Mouse (Mus musculus) intestine, postnatal 0 days (tissue): ENCODE data around the gene Ripor3. TPM values are rescaled to one million over a fixed set of nuclear protein-coding genes. Genes with fewer than 3 reads are reported as not detected.
"Not testable (repeated sequence)": the region's sequence is repeated elsewhere in the genome, so short reads cannot be mapped to it uniquely, and the experiment has no call there.

Experiments
- ATAC-seq: fragments of 200-750 bp; cut with Nextera tagmentation; 2 replicates; pipeline ENCODE4 v1.8.0; 2017; ENCODE audit warnings: mild to moderate bottlenecking, moderate TSS enrichment, moderate library complexity
- H3K27ac ChIP-seq: fragments of 300-500 bp; sonication (generic); 2 replicates; pipeline ENCODE4 v1.5.1; 2014; ENCODE audit warnings: mild to moderate bottlenecking, low read depth, low read length, moderate library complexity
- H3K27me3 ChIP-seq: fragments of 300-500 bp; sonication (generic); replicated peaks from 2 replicates; pipeline ENCODE4 v1.6.1; 2014; ENCODE audit warnings: low read length, mixed read lengths; ENCODE audit not compliant: control insufficient read depth, insufficient read depth
- H3K36me3 ChIP-seq: fragments of 300-500 bp; sonication (generic); 2 replicates; pipeline ENCODE4 v1.6.1; 2014; ENCODE audit warnings: mild to moderate bottlenecking, moderate library complexity; ENCODE audit not compliant: control insufficient read depth, insufficient read depth
- H3K4me1 ChIP-seq: fragments of 300-500 bp; sonication (generic); replicated peaks from 2 replicates; pipeline ENCODE4 v1.6.1; 2014; ENCODE audit warnings: antibody characterized with exemption, low read length, mixed read lengths; ENCODE audit not compliant: control insufficient read depth, insufficient read depth
- H3K4me2 ChIP-seq: fragments of 300-500 bp; sonication (generic); replicated peaks from 2 replicates; pipeline ENCODE4 v1.6.1; 2014; ENCODE audit warnings: low read depth, mild to moderate bottlenecking, moderate library complexity
- H3K4me3 ChIP-seq: fragments of 300-500 bp; sonication (generic); 2 replicates; pipeline ENCODE4 v1.5.1; 2014; ENCODE audit warnings: low read depth, low read length
- H3K9ac ChIP-seq: fragments of 300-500 bp; sonication (generic); 2 replicates; pipeline ENCODE4 v1.6.1; 2014; ENCODE audit warnings: mild to moderate bottlenecking, low read depth, low read length
- H3K9me3 ChIP-seq: fragments of 300-500 bp; sonication (generic); 2 replicates; pipeline ENCODE4 v1.6.1; 2016; ENCODE audit warnings: mixed run types; ENCODE audit not compliant: control insufficient read depth
- CTCF ChIP-seq: sonication (generic); IDR thresholded peaks from 2 replicates; pipeline ENCODE4 v1.5.1; 2016; ENCODE audit warnings: low read depth, mild to moderate bottlenecking, control low read depth, antibody characterized with exemption, moderate library complexity
- WGBS: fragments of 180-500 bp; shearing (Covaris S2); extraction: QIAGEN DNeasy Blood & Tissue Kit; methylation state at CpG from one replicate; pipeline ENCODE4 v1.1.7; 2014; 5-methylcytosine and 5-hydroxymethylcytosine counted together
- polyA plus RNA-seq: library from polyadenylated mRNA; unstranded; fragments of >200 nt; fragmentation: Nextera tagmentation; extraction: Ambion mirVana; gene quantifications from 2 replicates; pipeline ENCODE4 v1.2.1, GENCODE M21; 2015

Gene Ripor3
- 1.5 and 1.6 TPM in 2 replicates for polyA plus RNA-seq

DNA sequence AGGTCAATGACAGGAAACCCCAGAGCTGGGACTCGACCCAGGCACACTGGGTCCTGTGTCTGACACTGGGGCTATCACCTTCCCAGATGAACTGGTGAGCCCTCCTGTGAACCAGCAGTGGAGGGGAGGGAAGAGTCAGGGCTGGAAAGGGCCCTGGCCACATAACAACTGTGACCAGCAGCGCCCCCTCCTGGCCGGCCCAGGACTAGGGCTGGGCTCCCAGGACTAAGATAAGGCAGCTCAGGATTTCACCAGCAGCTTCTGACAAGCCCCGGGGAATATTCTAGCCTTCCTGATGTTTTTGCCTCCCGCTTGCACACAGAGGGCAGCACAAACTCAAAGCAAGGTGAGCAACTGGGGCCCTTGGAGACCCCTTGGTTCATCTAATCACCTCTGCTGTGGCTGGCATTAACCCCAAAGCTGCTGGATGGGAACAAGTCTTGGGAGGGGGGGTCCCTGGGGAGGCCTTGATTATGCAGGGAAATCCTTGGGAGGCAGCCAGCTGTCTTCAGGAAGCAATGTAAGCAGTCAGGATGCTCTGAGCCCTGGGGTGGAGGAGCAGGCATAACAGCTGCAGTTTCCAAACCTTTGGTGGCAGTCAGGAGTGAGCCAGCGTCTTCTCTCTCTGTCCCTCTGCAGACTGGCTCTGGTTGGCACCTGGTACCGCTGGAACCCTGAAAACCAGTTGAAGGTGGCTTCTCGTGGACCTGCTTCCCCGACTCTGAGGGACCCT, at the start of gene Ripor3:
TSS of gene Ripor3 (minus strand) at position 683 of the 733 bp plus-strand sequence.
- 47% methylated on average over 9 of the region's 9 CpGs for WGBS
- peak; percentile 32; the same call in 1 of the 2 replicates for ATAC-seq
- H3K4me2 ChIP-seq, result no peak within 1 kb of the TSS

GRCm38 (mm10) chr2:168059200-168059790, 48.9 kb upstream of the Ripor3 start:
- no peak for ATAC-seq
- WGBS, result 82% methylated on average over 6 of the region's 6 CpGs

More for the DNA sequence above, at the start of gene Ripor3:
- Histone ChIP-seq H3K27me3 (no peaks in the 10 kb centered on the region), H3K4me3 (no peak within 1 kb of the TSS), H3K9me3 (no peaks in the 10 kb centered on the region), H3K9ac (no peak within 1 kb of the TSS), H3K36me3 (no peaks in the 10 kb centered on the region), H3K4me1 (peaks cover 14% of the 10 kb centered on the region), H3K27ac (no peak within 1 kb of the TSS)
- TF ChIP-seq CTCF, result peak; percentile 89

GRCm38 (mm10) chr2:168058488-168059199, 48.2 kb upstream of the Ripor3 start:
- Histone ChIP-seq H3K27me3 (no peaks in the 10 kb centered on the region), H3K4me2 (no peak overlapping the region), H3K36me3 (no peaks in the 10 kb centered on the region), H3K4me1 (no peaks in the 10 kb centered on the region), H3K27ac (no peak overlapping the region), H3K9ac (no peak overlapping the region), H3K9me3 (no peaks in the 10 kb centered on the region), H3K4me3 (no peak overlapping the region)
- no peak for ATAC-seq
- WGBS, result 35% methylated on average over 13 of the region's 13 CpGs
- no peak for TF ChIP-seq CTCF

More at GRCm38 (mm10) chr2:168059200-168059790, 48.9 kb upstream of the Ripor3 start:
- Histone ChIP-seq H3K9me3 (no peaks in the 10 kb centered on the region), H3K36me3 (no peaks in the 10 kb centered on the region), H3K9ac (no peak overlapping the region), H3K27me3 (no peaks in the 10 kb centered on the region), H3K4me3 (no peak overlapping the region), H3K4me2 (no peak overlapping the region), H3K27ac (no peak overlapping the region), H3K4me1 (no peaks in the 10 kb centered on the region)
- peak; percentile 51 for TF ChIP-seq CTCF

DNA sequence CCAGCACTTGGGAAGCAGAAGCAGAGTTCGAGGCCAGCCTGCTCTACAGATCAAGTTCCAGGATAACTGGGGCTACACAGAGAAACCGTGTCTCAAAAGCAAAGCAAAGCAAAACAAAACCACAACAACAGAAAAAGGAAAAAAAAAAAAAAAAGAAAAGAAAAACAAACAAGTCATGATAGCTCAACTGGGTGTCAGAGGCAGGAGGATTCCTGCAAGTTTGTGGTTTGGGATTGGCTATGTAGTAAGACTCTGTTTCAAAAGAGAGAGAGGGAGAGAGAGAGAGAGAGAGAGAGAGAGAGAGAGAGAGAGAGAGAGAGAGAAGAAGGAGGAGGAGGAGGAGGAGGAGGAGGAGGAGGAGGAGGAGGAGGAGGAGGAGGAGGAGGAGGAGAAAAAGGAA, 47.5 kb upstream of the Ripor3 start:
- not testable (repeated sequence) for H3K4me3 ChIP-seq, H3K9me3 ChIP-seq, ATAC-seq, H3K4me1 ChIP-seq, H3K36me3 ChIP-seq, H3K4me2 ChIP-seq, H3K27me3 ChIP-seq, H3K9ac ChIP-seq, H3K27ac ChIP-seq
- 88% methylated on average over 2 of the region's 2 CpGs for WGBS

GRCm38 (mm10) chr2:168056666-168056933, 46.2 kb upstream of the Ripor3 start:
- no peaks in the 10 kb centered on the region for H3K4me1 ChIP-seq
- H3K9ac ChIP-seq, result no peak overlapping the region
- H3K27ac ChIP-seq, result no peak overlapping the region
- no peaks in the 10 kb centered on the region for H3K9me3 ChIP-seq
- 61% methylated on average over 8 of the region's 8 CpGs for WGBS
- no peaks in the 10 kb centered on the region for H3K36me3 ChIP-seq
- no peak overlapping the region for H3K4me3 ChIP-seq
- TF ChIP-seq CTCF, result no peak
- no peak overlapping the region for H3K4me2 ChIP-seq
- H3K27me3 ChIP-seq, result no peaks in the 10 kb centered on the region
- ATAC-seq, result no peak

GRCm38 (mm10) chr2:168055910-168056665, 45.7 kb upstream of the Ripor3 start:
- Histone ChIP-seq H3K27ac (no peak overlapping the region), H3K36me3 (no peaks in the 10 kb centered on the region), H3K4me1 (no peaks in the 10 kb centered on the region), H3K9ac (no peak overlapping the region), H3K4me2 (no peak overlapping the region), H3K4me3 (no peak overlapping the region), H3K9me3 (no peaks in the 10 kb centered on the region), H3K27me3 (no peaks in the 10 kb centered on the region)
- no peak for TF ChIP-seq CTCF
- 42% methylated on average over 14 of the region's 14 CpGs for WGBS
- ATAC-seq, result no peak
